Mouse (Mus musculus) testis, adult 2 months (tissue): ENCODE measurements around the gene Nck2.

Experiments
- CTCF ChIP-seq: fragments of 200-500 bp; IDR thresholded peaks from 2 replicates; pipeline ENCODE4 v1.5.1; 2012; ENCODE audit warnings: low read depth, mild to moderate bottlenecking, inconsistent platforms, low read length, moderate library complexity; ENCODE audit not compliant: control insufficient read depth, insufficient read depth, insufficient replicate concordance
- POLR2A ChIP-seq: fragments of 200-500 bp; IDR thresholded peaks from 2 replicates; pipeline ENCODE4 v1.6.1; 2012; ENCODE audit warnings: low read depth, mild to moderate bottlenecking, inconsistent platforms, low read length, moderate library complexity; ENCODE audit not compliant: control insufficient read depth

DNA sequence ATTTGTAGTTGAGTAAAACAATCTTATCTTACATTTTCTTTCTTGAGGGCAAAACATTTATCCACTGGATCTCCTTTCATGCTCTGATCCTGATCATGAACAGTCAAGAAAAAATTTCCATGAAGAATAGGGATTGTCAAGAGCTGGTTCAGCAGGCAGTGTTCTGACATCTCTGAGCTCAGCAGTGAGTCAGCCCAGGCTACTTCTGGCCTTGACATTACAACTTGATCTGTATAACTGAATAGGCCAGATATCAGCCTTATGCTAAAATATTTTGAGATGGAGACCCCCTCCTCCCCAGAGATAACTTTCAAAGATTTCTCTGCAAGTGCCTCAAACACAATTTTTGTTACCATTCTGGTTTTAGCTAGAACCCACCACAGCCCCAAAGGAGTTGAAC lies 93.1 kb downstream of the Nck2 start:
- TF ChIP-seq CTCF = no peak
- no peak for TF ChIP-seq POLR2A
